Mouse (Mus musculus): ENCODE measurements around the gene Nle1. TPM values are rescaled to one million over a fixed set of nuclear protein-coding genes. Genes with fewer than 3 reads are reported as not detected.
A peak's percentile ranks its signal among the peaks of the same experiment; 100 is the strongest.

Gene Nle1
- total and polyA plus RNA-seq, 3 experiments = 97.3 to 103 TPM; not detected in 1

DNA sequence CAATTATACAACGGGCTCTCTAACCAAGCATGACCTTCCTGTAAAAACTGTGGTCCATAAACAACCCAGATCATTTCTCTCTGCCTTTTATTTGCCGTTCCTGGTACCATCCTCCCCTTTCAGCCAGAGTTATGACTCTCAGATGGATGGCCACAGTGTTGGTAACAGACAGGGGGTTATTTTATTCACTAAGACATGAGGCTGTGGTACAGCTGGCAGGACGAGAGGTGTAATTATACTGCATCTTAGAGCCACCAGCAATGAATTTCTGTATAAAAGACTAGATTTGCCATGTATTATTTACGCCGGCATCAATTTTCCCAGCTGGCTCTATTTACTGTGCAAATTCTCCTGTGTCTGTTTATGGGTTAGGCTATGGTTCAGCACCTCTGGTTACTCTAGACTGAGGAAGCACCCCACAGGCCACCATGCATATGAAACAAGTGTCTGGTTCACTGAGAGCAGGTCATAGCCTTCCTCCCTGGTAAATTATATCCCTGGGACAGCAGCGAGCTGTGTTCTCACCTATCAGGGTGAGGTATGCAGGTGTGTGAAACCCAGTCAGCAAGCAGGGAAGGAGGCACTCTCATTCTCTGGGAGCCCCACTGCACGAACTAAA is 30.4 kb downstream of the Nle1 start:
- TF ChIP-seq CHD2 (IDR thresholded peaks at IDR 0.05; ENCODE audit: low read length) = no peak
- no peak for TF ChIP-seq ETS1 (IDR thresholded peaks at IDR 0.05; ENCODE audit: low read depth, low read length)
- no peak for TF ChIP-seq GATA1 (IDR thresholded peaks at IDR 0.05; ENCODE audit: low read depth, low read length)
- Histone ChIP-seq H3K36me3 (ENCODE audit: control insufficient read depth in 1 of 2, insufficient read depth in 2 of 2, low read length in 2 of 2) (peaks cover 0 to 3% of the 10 kb centered on the region in 2 experiments; a peak in 3 of 4 replicates), H3K79me2 (ENCODE audit: control insufficient read depth, insufficient read depth, low read length, poor library complexity) (0 out of 2 replicates have a peak, but pooled peaks cover 1% of the 10 kb centered on the region)

DNA sequence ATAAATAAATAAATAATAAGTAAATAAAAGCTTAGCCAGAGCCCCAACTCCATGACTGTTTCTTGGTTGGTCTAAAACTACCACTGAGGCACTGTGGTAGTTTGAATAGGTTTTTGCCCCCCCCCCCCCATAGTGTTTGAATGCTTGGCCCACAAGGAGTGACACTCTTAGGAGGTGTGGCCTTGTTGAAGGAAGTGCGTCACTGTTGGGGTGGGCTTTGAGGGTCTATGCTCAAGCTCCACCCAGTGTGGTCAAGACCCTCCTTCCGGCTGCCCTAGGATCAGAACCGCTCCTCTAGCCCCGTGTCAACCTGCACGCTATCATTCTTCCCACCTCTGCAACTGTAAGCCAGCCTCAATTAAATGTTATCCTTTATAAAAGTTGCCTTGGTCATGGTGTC is 32.6 kb downstream of the Nle1 start:
- no peak for DNase-seq (ENCODE audit: low read depth, low spot score)
- H3K27me3 ChIP-seq (ENCODE audit: control insufficient read depth in 1 of 2, insufficient read depth in 2 of 2, low read length in 2 of 2) = no peaks in the 10 kb centered on the region
- no peak overlapping the region for H3K27ac ChIP-seq (ENCODE audit: control insufficient read depth, low read depth, low read length)
- H3K4me1 ChIP-seq (ENCODE audit: control insufficient read depth in 1 of 2, insufficient read depth in 2 of 2, low read length in 2 of 2) = peaks cover 0 to 9% of the 10 kb centered on the region in 2 experiments; a peak in 3 of 4 replicates
- TF ChIP-seq MAX (IDR thresholded peaks at IDR 0.05; ENCODE audit: low read length) (no peak), MYB (IDR thresholded peaks at IDR 0.05; ENCODE audit: low read depth, low read length) (no peak)
- H3K4me3 ChIP-seq (ENCODE audit: control insufficient read depth in 1 of 2, insufficient read depth in 1 of 2, low read depth in 2 of 2, low read length in 2 of 2) = no peak overlapping the region
- peaks cover 5% of the 10 kb centered on the region for H3K79me2 ChIP-seq (ENCODE audit: control insufficient read depth, insufficient read depth, low read length, poor library complexity)
- H3K9me3 ChIP-seq (replicated peaks; ENCODE audit: insufficient read depth, low read length) = no peaks in the 10 kb centered on the region
- H3K36me3 ChIP-seq (ENCODE audit: control insufficient read depth in 1 of 2, insufficient read depth in 2 of 2, low read length in 2 of 2) = peaks cover 0 to 11% of the 10 kb centered on the region in 2 experiments; a peak in 3 of 4 replicates
- H3K9ac ChIP-seq (ENCODE audit: control insufficient read depth, low read depth, low read length, poor library complexity, severe bottlenecking) = no peak overlapping the region

More for the DNA sequence above, 30.4 kb downstream of the Nle1 start:
- Histone ChIP-seq H3K27me3 (ENCODE audit: control insufficient read depth in 1 of 2, insufficient read depth in 2 of 2, low read length in 2 of 2) (no peaks in the 10 kb centered on the region), H3K27ac (ENCODE audit: control insufficient read depth, low read depth, low read length) (no peak overlapping the region), H3K9ac (ENCODE audit: control insufficient read depth, low read depth, low read length, poor library complexity, severe bottlenecking) (no peak overlapping the region), H3K4me1 (ENCODE audit: control insufficient read depth in 1 of 2, insufficient read depth in 2 of 2, low read length in 2 of 2) (peaks cover 0 to 5% of the 10 kb centered on the region in 2 experiments; a peak in 1 of 4 replicates), H3K4me3 (ENCODE audit: control insufficient read depth in 1 of 2, insufficient read depth in 1 of 2, low read depth in 2 of 2, low read length in 2 of 2) (no peak overlapping the region), H3K9me3 (replicated peaks; ENCODE audit: insufficient read depth, low read length) (no peaks in the 10 kb centered on the region)
- DNase-seq (ENCODE audit: low read depth, low spot score) = no peak

DNA sequence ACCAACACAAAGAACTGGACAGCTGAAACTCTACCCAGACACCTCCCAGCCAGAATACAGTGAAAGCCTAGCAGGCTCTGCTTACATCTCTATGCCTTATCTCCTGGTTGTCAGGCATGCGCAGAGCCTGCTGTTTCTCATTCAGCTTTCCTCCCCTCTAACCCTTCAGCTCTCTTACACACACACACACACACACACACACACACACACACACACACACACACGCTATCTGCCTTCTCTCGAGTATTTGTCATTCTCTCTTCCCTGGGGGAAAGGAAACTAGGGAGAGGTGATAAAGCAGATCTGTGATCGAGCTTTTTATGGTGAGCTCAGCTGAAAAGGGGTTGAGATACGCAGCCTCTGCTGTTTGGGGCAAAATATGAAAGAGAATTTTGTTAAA is 33.3 kb downstream of the Nle1 start:
- H3K4me1 ChIP-seq (ENCODE audit: control insufficient read depth in 1 of 2, insufficient read depth in 2 of 2, low read length in 2 of 2) = peaks cover 0 to 10% of the 10 kb centered on the region in 2 experiments; a peak in 3 of 4 replicates
- H3K27me3 ChIP-seq (ENCODE audit: control insufficient read depth in 1 of 2, insufficient read depth in 2 of 2, low read length in 2 of 2) = no peaks in the 10 kb centered on the region
- H3K36me3 ChIP-seq (ENCODE audit: control insufficient read depth in 1 of 2, insufficient read depth in 2 of 2, low read length in 2 of 2) = peaks cover 0 to 11% of the 10 kb centered on the region in 2 experiments; a peak in 2 of 4 replicates
- peak overlapping the region; percentile 65 for H3K9ac ChIP-seq (ENCODE audit: control insufficient read depth, low read depth, low read length, poor library complexity, severe bottlenecking)
- peak overlapping the region; percentile 90 for H3K27ac ChIP-seq (ENCODE audit: control insufficient read depth, low read depth, low read length)
- DNase-seq (ENCODE audit: low read depth, low spot score) = peak; percentile 95
- H3K79me2 ChIP-seq (ENCODE audit: control insufficient read depth, insufficient read depth, low read length, poor library complexity) = peaks cover 10% of the 10 kb centered on the region
- H3K9me3 ChIP-seq (replicated peaks; ENCODE audit: insufficient read depth, low read length) = no peaks in the 10 kb centered on the region
- peak overlapping the region; percentile 39 to 49 for H3K4me3 ChIP-seq (ENCODE audit: control insufficient read depth in 1 of 2, insufficient read depth in 1 of 2, low read depth in 2 of 2, low read length in 2 of 2)
- TF ChIP-seq USF1 (IDR thresholded peaks at IDR 0.05; ENCODE audit: low read depth, low read length) (no peak; the same call in 1 of the 2 replicates), TAL1 (IDR thresholded peaks at IDR 0.05; ENCODE audit: low read length) (peak; percentile 56), ZNF384 (IDR thresholded peaks at IDR 0.05; ENCODE audit: low read depth, low read length) (peak; percentile 33; the same call in 1 of the 2 replicates), POLR2AphosphoS5 (IDR thresholded peaks at IDR 0.05; ENCODE audit: borderline replicate concordance, low read depth, low read length) (no peak), UBTF (IDR thresholded peaks at IDR 0.05; ENCODE audit: borderline replicate concordance, insufficient read depth, low read depth, low read length) (no peak), TCF12 (IDR thresholded peaks at IDR 0.05; ENCODE audit: low read depth, low read length) (peak; percentile 76), CHD1 (IDR thresholded peaks at IDR 0.05; ENCODE audit: low read depth, low read length) (no peak), MAX (IDR thresholded peaks at IDR 0.05; ENCODE audit: low read length) (no peak), HCFC1 (IDR thresholded peaks at IDR 0.05; ENCODE audit: low read depth, low read length) (peak; percentile 70; the same call in 1 of the 2 replicates), E2F4 (IDR thresholded peaks at IDR 0.05; ENCODE audit: borderline replicate concordance, low read depth, low read length) (no peak), CTCF (IDR thresholded peaks at IDR 0.05 in 2 of 3, conservative IDR thresholded peaks at IDR 0.05 in 1 of 3; ENCODE audit: control insufficient read depth in 1 of 3, insufficient read depth in 1 of 3, low read depth in 2 of 3, low read length in 3 of 3, poor library complexity in 1 of 3, severe bottlenecking in 1 of 3) (no peak), SMC3 (IDR thresholded peaks at IDR 0.05; ENCODE audit: low read depth, low read length) (no peak; the same call in 1 of the 2 replicates), MXI1 (IDR thresholded peaks at IDR 0.05; ENCODE audit: low read depth, low read length) (peak; percentile 89), RAD21 (IDR thresholded peaks at IDR 0.05; ENCODE audit: low read depth, low read length) (no peak), POLR2AphosphoS2 (IDR thresholded peaks at IDR 0.05; ENCODE audit: low read length) (peak; percentile 63; the same call in 1 of the 2 replicates), TBP (IDR thresholded peaks at IDR 0.05; ENCODE audit: low read depth, low read length) (peak; percentile 62; the same call in 1 of the 2 replicates), ZKSCAN1 (IDR thresholded peaks at IDR 0.05; ENCODE audit: low read depth, low read length) (no peak), ZC3H11A (IDR thresholded peaks at IDR 0.05; ENCODE audit: low read depth, low read length) (no peak), KAT2A (conservative IDR thresholded peaks at IDR 0.05; ENCODE audit: low read depth, low read length) (no peak; the same call in 1 of the 2 replicates), POLR2A (IDR thresholded peaks at IDR 0.05; ENCODE audit: control insufficient read depth in 1 of 2, insufficient read depth in 1 of 2, low read depth in 1 of 2, low read length in 2 of 2, poor library complexity in 1 of 2) (peak in 1 of 2 experiments; percentile 45; a peak in 2 of 4 replicates), MYC (IDR thresholded peaks at IDR 0.05; ENCODE audit: low read depth, low read length) (peak; percentile 59)

Measured in MEL (cell line).